Mouse (Mus musculus) urinary bladder, postnatal 0 days (tissue): ENCODE data around the gene Maea. TPM values are rescaled to one million over a fixed set of nuclear protein-coding genes. Genes with fewer than 3 reads are reported as not detected.

ENCODE experiments used
- polyA plus RNA-seq: library from polyadenylated mRNA; unstranded; fragments of >200 nt; fragmentation: Nextera tagmentation; extraction: Ambion mirVana; gene quantifications from 2 replicates; pipeline ENCODE4 v1.2.1, GENCODE M21; 2015

Maea gene
- polyA plus RNA-seq: 101 and 107 TPM in 2 replicates

DNA sequence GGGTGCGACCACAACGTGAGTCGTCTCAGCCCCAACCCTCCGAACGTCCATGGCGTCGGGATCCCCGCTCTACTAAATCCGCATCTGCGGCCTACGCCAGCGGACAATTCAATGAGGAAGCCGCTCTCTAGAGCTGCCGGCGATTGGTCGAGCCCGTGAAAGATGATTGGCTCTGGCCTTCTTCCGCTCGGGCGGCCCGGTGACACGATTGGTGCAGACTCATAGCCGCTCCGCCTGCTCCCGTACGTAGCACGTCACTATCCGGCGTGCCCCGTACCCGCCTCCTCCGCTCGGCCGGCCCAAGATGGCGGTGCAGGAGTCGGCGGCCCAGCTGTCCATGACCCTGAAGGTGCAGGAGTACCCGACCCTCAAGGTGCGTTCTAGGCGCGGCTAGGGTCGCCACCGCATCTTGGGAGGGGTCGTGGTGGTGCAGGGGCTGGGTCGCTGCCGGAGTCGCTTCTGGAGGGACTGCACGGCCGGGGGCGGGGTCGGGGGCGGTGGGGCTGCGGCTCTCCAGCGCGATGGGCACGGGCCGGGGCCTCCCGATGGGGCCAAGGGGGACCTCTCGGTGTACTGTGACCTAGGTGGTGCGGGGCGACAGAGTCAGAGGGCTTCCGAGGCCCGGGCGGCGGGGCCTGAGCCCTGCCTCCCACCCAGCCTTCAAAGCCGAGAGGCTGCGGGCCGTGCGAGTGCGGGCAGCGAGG is at the start of gene Maea:
Gene Maea (plus strand): TSS at position 237 of the 704 bp plus-strand sequence.

DNA sequence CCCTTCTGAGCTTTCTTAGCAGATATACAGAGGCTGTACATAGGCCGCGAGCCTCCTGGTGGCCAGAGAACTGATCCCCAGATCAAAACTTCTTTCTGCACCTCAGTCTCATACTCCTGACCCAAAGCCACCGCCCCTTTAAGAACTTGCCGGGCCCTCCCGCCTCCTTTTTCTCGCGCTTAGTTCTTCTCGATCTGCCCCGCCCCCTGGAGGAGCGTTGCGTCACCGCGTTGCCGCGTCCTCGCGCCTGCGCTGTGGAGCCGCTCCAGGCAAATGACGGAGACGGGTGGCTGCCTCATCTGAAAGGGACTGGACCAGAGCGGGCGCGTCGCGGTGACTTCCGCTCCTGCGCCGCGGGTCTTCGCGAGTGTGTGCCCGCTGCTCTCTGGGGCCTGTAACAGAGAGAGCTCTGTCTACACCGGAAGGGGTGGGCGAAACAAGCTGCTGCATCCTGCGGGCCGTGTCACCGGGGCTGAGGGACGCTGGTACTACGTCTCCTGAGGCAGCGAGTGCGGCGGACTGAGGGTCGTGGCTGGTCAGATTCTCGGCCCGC is 43.1 kb downstream of the Maea start, which contains the start of gene Uvssa:
Gene Uvssa (plus strand): TSS at position 248 of the 553 bp plus-strand sequence.

Other genes starting within 250 kb of the Maea start
- 0.19 and 0.21 TPM in 2 replicates for gene Slc5a1, start 231.3 kb upstream of the Maea start, polyA plus RNA-seq
- 102 and 113 TPM in 2 replicates for gene Spon2, start 117.1 kb upstream of the Maea start, polyA plus RNA-seq
- gene Ctbp1, start 60.5 kb upstream of the Maea start, polyA plus RNA-seq: 173 and 181 TPM in 2 replicates
- gene Uvssa, start 43.0 kb downstream of the Maea start, polyA plus RNA-seq: 5.0 and 5.2 TPM in 2 replicates
- not detected in 2 replicates for gene Nkx1-1, start 98.5 kb downstream of the Maea start, polyA plus RNA-seq